Mouse (Mus musculus) kidney, adult 2 months (tissue): Measurements from ENCODE around the gene Mmp28.

Experiments
- CTCF ChIP-seq: fragments of 200-500 bp; conservative IDR thresholded peaks from 2 replicates; pipeline ENCODE4 v1.5.1; 2011; ENCODE audit warnings: low read depth, mild to moderate bottlenecking, control low read depth, low read length, moderate library complexity, mixed read lengths; ENCODE audit not compliant: insufficient read depth, insufficient read length
- POLR2A ChIP-seq: fragments of 200-500 bp; IDR thresholded peaks from one replicate; pipeline ENCODE4 v1.6.1; 2011; ENCODE audit warnings: low read depth, low read length, control low read depth

DNA sequence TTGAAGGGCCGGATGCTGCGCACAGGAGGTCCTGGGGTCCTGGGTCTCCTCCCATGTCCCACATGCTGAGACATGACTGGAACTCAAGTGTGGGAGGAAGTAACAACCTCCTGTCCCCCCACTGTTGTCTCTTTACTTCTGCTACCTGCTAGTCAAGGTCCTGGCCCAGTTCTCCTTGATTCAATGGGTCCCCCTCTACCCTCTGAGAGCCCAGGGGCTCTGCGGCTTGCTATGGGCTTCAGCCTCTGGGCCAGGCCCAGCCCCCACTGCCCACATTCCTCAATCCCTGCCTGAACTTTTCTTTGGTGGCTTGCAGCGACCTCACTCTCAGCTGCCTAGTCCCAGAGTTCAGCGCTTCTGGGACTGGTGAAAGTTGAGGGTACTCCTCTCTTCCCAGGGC lies 33.5 kb downstream of the Mmp28 start, which contains the start of gene Gas2l2:
- TF ChIP-seq CTCF = no peak
- no peak for TF ChIP-seq POLR2A
